Mouse (Mus musculus) embryonic facial prominence, embryonic 11.5 days (tissue): ENCODE measurements around the gene Stkld1. TPM values are rescaled to one million over a fixed set of nuclear protein-coding genes. Genes with fewer than 3 reads are reported as not detected.

Source experiments
- ATAC-seq: fragments of 200-750 bp; cut with Nextera tagmentation; replicated peaks from 2 replicates; pipeline ENCODE4 v1.8.0; 2017; ENCODE audit warnings: low read depth; ENCODE audit not compliant: insufficient number of reproducible peaks, low FRiP score, low TSS enrichment
- DNase-seq: peaks from one replicate; pipeline ENCODE4 v3.0.0-alpha.2; 2015; ENCODE audit warnings: low spot score
- H3K27ac ChIP-seq: fragments of 300-500 bp; sonication (generic); replicated peaks from 2 replicates; pipeline ENCODE4 v1.5.1; 2014; ENCODE audit warnings: mild to moderate bottlenecking, low read depth, low read length, control low read depth
- H3K27me3 ChIP-seq: fragments of 300-500 bp; sonication (generic); 2 replicates; pipeline ENCODE4 v1.6.1; 2014; ENCODE audit warnings: mild to moderate bottlenecking, low read length, moderate library complexity, mixed read lengths; ENCODE audit not compliant: control insufficient read depth, insufficient read depth
- H3K36me3 ChIP-seq: fragments of 300-500 bp; sonication (generic); replicated peaks from 2 replicates; pipeline ENCODE4 v1.6.1; 2014; ENCODE audit warnings: low read depth, mild to moderate bottlenecking, low read length, moderate library complexity, mixed read lengths; ENCODE audit not compliant: control insufficient read depth, insufficient read depth
- H3K4me1 ChIP-seq: fragments of 300-500 bp; sonication (generic); 2 replicates; pipeline ENCODE4 v1.6.1; 2014; ENCODE audit warnings: low read length, mixed read lengths; ENCODE audit not compliant: control insufficient read depth, insufficient read depth
- H3K4me2 ChIP-seq: fragments of 300-500 bp; sonication (generic); 2 replicates; pipeline ENCODE4 v1.6.1; 2014; ENCODE audit warnings: low read depth, mild to moderate bottlenecking, control low read depth, low read length, moderate library complexity
- H3K4me3 ChIP-seq: fragments of 300-500 bp; sonication (generic); 2 replicates; pipeline ENCODE4 v1.5.1; 2014; ENCODE audit warnings: low read depth, low read length, control low read depth
- H3K9ac ChIP-seq: fragments of 300-500 bp; sonication (generic); replicated peaks from 2 replicates; pipeline ENCODE4 v1.6.1; 2014; ENCODE audit warnings: mild to moderate bottlenecking, control low read depth, low read length
- H3K9me3 ChIP-seq: fragments of 300-500 bp; sonication (generic); replicated peaks from 2 replicates; pipeline ENCODE4 v1.6.1; 2016; ENCODE audit warnings: mild to moderate bottlenecking, low read length, inconsistent platforms, mixed read lengths; ENCODE audit not compliant: control insufficient read depth
- WGBS: fragments of 180-500 bp; shearing (Covaris S2); extraction: QIAGEN DNeasy Blood & Tissue Kit; methylation state at CpG from one replicate; pipeline ENCODE4 v1.1.7; 2014; 5-methylcytosine and 5-hydroxymethylcytosine counted together
- polyA plus RNA-seq: library from polyadenylated mRNA; unstranded; fragments of >200 nt; fragmentation: Nextera tagmentation; extraction: Ambion mirVana; gene quantifications from 2 replicates; pipeline ENCODE4 v1.2.1, GENCODE M21; 2014

The Stkld1 gene
- polyA plus RNA-seq, 1 experiment from 2014 or later, result not detected

GRCm38 (mm10) chr2:26984179-26984578 is 50.3 kb downstream of the Stkld1 start:
- H3K4me2 ChIP-seq, result no peak overlapping the region
- H3K27ac ChIP-seq, result no peak overlapping the region
- no peak overlapping the region for H3K9ac ChIP-seq
- H3K27me3 ChIP-seq, result no peaks in the 10 kb centered on the region
- ATAC-seq (no peak), DNase-seq (no peak)
- H3K4me1 ChIP-seq, result no peaks in the 10 kb centered on the region
- H3K9me3 ChIP-seq, result no peaks in the 10 kb centered on the region
- WGBS, result 74% methylated on average over 2 of the region's 2 CpGs
- H3K4me3 ChIP-seq, result no peak overlapping the region
- no peaks in the 10 kb centered on the region for H3K36me3 ChIP-seq

GRCm38 (mm10) chr2:26984640-26985039 is 50.8 kb downstream of the Stkld1 start:
- Histone ChIP-seq H3K36me3 (no peaks in the 10 kb centered on the region), H3K4me1 (no peaks in the 10 kb centered on the region), H3K9me3 (no peaks in the 10 kb centered on the region), H3K9ac (no peak overlapping the region), H3K4me2 (no peak overlapping the region), H3K4me3 (no peak overlapping the region), H3K27me3 (no peaks in the 10 kb centered on the region), H3K27ac (no peak overlapping the region)
- 80% methylated on average over 5 of the region's 5 CpGs for WGBS
- DNase-seq, result no peak
- no peak for ATAC-seq

- H3K4me2 ChIP-seq, result no peak overlapping the region
- no peaks in the 10 kb centered on the region for H3K9me3 ChIP-seq
- DNase-seq (no peak), ATAC-seq (no peak)
- H3K9ac ChIP-seq, result no peak overlapping the region
- H3K4me1 ChIP-seq, result no peaks in the 10 kb centered on the region
- no peaks in the 10 kb centered on the region for H3K27me3 ChIP-seq
- no peaks in the 10 kb centered on the region for H3K36me3 ChIP-seq
- WGBS, result 76% methylated on average over 3 of the region's 3 CpGs
- no peak overlapping the region for H3K27ac ChIP-seq
- H3K4me3 ChIP-seq, result no peak overlapping the region
Observed at GRCm38 (mm10) chr2:26993936-26994335, 60.1 kb downstream of the Stkld1 start.

GRCm38 (mm10) chr2:26997498-26997897 is 63.7 kb downstream of the Stkld1 start:
- DNase-seq (no peak), ATAC-seq (no peak)
- H3K36me3 ChIP-seq, result no peaks in the 10 kb centered on the region
- no peak overlapping the region for H3K27ac ChIP-seq
- no peak overlapping the region for H3K4me3 ChIP-seq
- H3K27me3 ChIP-seq, result no peaks in the 10 kb centered on the region
- H3K4me2 ChIP-seq, result no peak overlapping the region
- WGBS, result 83% methylated on average over 1 of the region's 1 CpGs
- H3K9ac ChIP-seq, result no peak overlapping the region
- H3K4me1 ChIP-seq, result no peaks in the 10 kb centered on the region
- H3K9me3 ChIP-seq, result no peaks in the 10 kb centered on the region

- no peak overlapping the region for H3K4me3 ChIP-seq
- H3K4me1 ChIP-seq, result no peaks in the 10 kb centered on the region
- H3K4me2 ChIP-seq, result no peak overlapping the region
- ATAC-seq (no peak), DNase-seq (no peak)
- no peaks in the 10 kb centered on the region for H3K27me3 ChIP-seq
- no peak overlapping the region for H3K9ac ChIP-seq
- WGBS, result 92% methylated on average over 6 of the region's 7 CpGs
- no peaks in the 10 kb centered on the region for H3K9me3 ChIP-seq
- no peaks in the 10 kb centered on the region for H3K36me3 ChIP-seq
- no peak overlapping the region for H3K27ac ChIP-seq
Observed at GRCm38 (mm10) chr2:26997993-26998392, 64.1 kb downstream of the Stkld1 start.

Other genes with a start within 250 kb of the Stkld1 start
- gene Abo, start 69.1 kb upstream of the Stkld1 start, polyA plus RNA-seq, result not detected in 2 replicates
- gene Surf6, start 31.2 kb upstream of the Stkld1 start, polyA plus RNA-seq, result 16.3 and 17.0 TPM in 2 replicates
- 49.2 and 53.5 TPM in 2 replicates for gene Med22, start 23.4 kb upstream of the Stkld1 start, polyA plus RNA-seq
- gene Rpl7a, start 23.3 kb upstream of the Stkld1 start, polyA plus RNA-seq, result 719 and 720 TPM in 2 replicates
- 43.7 and 45.3 TPM in 2 replicates for gene Surf2, start 17.7 kb upstream of the Stkld1 start, polyA plus RNA-seq
- 49.8 and 51.0 TPM in 2 replicates for gene Surf1, start 17.5 kb upstream of the Stkld1 start, polyA plus RNA-seq
- 162 and 165 TPM in 2 replicates for gene Surf4, start 119 bp upstream of the Stkld1 start, polyA plus RNA-seq
- 50.6 and 51.9 TPM in 2 replicates for gene Rexo4, start 30.3 kb downstream of the Stkld1 start, polyA plus RNA-seq
- gene Adamts13, start 39.4 kb downstream of the Stkld1 start, polyA plus RNA-seq, result not detected in 2 replicates
- 66.2 and 68.9 TPM in 2 replicates for gene Cacfd1, start 75.9 kb downstream of the Stkld1 start, polyA plus RNA-seq
- 0.84 and 1.2 TPM in 2 replicates for gene Slc2a6, start 94.0 kb downstream of the Stkld1 start, polyA plus RNA-seq
- gene Mymk, start 138.1 kb downstream of the Stkld1 start, polyA plus RNA-seq, result 2.3 and 4.0 TPM in 2 replicates
- 2.4 and 2.5 TPM in 2 replicates for gene Adamtsl2, start 145.3 kb downstream of the Stkld1 start, polyA plus RNA-seq
- gene Fam163b, start 208.4 kb downstream of the Stkld1 start, polyA plus RNA-seq, result 0.11 TPM in 1 of 2 replicates, not detected in the other
- 0.28 and 0.29 TPM in 2 replicates for gene Dbh, start 231.2 kb downstream of the Stkld1 start, polyA plus RNA-seq